Mouse (Mus musculus): ENCODE data around the gene Ncor1.
"Not testable (repeated sequence)": the region's sequence is repeated elsewhere in the genome, so short reads cannot be mapped to it uniquely, and the experiment has no call there.

The Ncor1 gene

GRCm38 (mm10) chr11:62458276-62458724, at the start of gene Ncor1, which contains the start of gene Pigl:
TSS of gene Ncor1 (minus strand) at chr11:62458541.
TSS of gene Pigl (plus strand) at chr11:62458460.
- peak; percentile 89 to 90 for DNase-seq

- no peak for DNase-seq
These were observed 49.3 kb upstream of the Ncor1 start for GRCm38 (mm10) chr11:62507683-62508082.

GRCm38 (mm10) chr11:62500529-62500928, 42.2 kb upstream of the Ncor1 start:
- no peak for DNase-seq

GRCm38 (mm10) chr11:62498802-62499201, 40.5 kb upstream of the Ncor1 start:
- no peak for DNase-seq

GRCm38 (mm10) chr11:62497181-62497580, 38.8 kb upstream of the Ncor1 start:
- DNase-seq: no peak

GRCm38 (mm10) chr11:62496151-62496715, 37.9 kb upstream of the Ncor1 start:
- DNase-seq: peak; percentile 38 to 55

- peak in 1 of 2 experiments; percentile 10 for DNase-seq
These were observed 37.0 kb upstream of the Ncor1 start for GRCm38 (mm10) chr11:62495276-62495801.

- DNase-seq: no peak
These were observed 36.5 kb upstream of the Ncor1 start for GRCm38 (mm10) chr11:62494754-62495275.

- no peak for DNase-seq
These were observed 35.4 kb upstream of the Ncor1 start for GRCm38 (mm10) chr11:62493701-62494100.

GRCm38 (mm10) chr11:62487540-62488350, 29.4 kb upstream of the Ncor1 start:
- no peak for DNase-seq

- DNase-seq: no peak
These were observed 28.6 kb upstream of the Ncor1 start for GRCm38 (mm10) chr11:62486949-62487348.

GRCm38 (mm10) chr11:62479581-62479980, 21.2 kb upstream of the Ncor1 start:
- no peak for DNase-seq

GRCm38 (mm10) chr11:62478931-62479330, 20.6 kb upstream of the Ncor1 start:
- DNase-seq: peak in 1 of 2 experiments; percentile 13

GRCm38 (mm10) chr11:62476156-62476555, 17.8 kb upstream of the Ncor1 start:
- DNase-seq: no peak

GRCm38 (mm10) chr11:62473516-62473915, 15.2 kb upstream of the Ncor1 start:
- no peak for DNase-seq

GRCm38 (mm10) chr11:62470451-62470850, 12.1 kb upstream of the Ncor1 start:
- no peak for DNase-seq

- not testable (repeated sequence) for DNase-seq
These were observed 8.9 kb upstream of the Ncor1 start for GRCm38 (mm10) chr11:62467289-62467688.

- DNase-seq: no peak
These were observed 8.2 kb upstream of the Ncor1 start for GRCm38 (mm10) chr11:62466546-62466945.

- DNase-seq: no peak
These were observed 7.5 kb upstream of the Ncor1 start for GRCm38 (mm10) chr11:62465849-62466248.

- DNase-seq: no peak
These were observed 6.4 kb upstream of the Ncor1 start for GRCm38 (mm10) chr11:62464696-62465095.

- no peak for DNase-seq
These were observed 5.0 kb upstream of the Ncor1 start for GRCm38 (mm10) chr11:62463225-62463915.

- DNase-seq: not testable (repeated sequence)
These were observed 4.2 kb upstream of the Ncor1 start for GRCm38 (mm10) chr11:62462529-62462928.

GRCm38 (mm10) chr11:62458780-62459179, 439 bp upstream of the Ncor1 start:
- no peak for DNase-seq
